Mouse (Mus musculus) liver, adult 2 months (tissue): ENCODE measurements around the gene Dennd4a.

Experiments used
- CTCF ChIP-seq: fragments of 200-500 bp; IDR thresholded peaks from 2 replicates; pipeline ENCODE4 v1.5.1; 2011; ENCODE audit warnings: low read depth, low read length, control low read depth
- POLR2A ChIP-seq: fragments of 200-500 bp; IDR thresholded peaks from 2 replicates; pipeline ENCODE4 v1.6.1; 2011; ENCODE audit warnings: low read length, control low read depth; ENCODE audit not compliant: insufficient read depth; ENCODE audit errors: extremely low read depth

DNA sequence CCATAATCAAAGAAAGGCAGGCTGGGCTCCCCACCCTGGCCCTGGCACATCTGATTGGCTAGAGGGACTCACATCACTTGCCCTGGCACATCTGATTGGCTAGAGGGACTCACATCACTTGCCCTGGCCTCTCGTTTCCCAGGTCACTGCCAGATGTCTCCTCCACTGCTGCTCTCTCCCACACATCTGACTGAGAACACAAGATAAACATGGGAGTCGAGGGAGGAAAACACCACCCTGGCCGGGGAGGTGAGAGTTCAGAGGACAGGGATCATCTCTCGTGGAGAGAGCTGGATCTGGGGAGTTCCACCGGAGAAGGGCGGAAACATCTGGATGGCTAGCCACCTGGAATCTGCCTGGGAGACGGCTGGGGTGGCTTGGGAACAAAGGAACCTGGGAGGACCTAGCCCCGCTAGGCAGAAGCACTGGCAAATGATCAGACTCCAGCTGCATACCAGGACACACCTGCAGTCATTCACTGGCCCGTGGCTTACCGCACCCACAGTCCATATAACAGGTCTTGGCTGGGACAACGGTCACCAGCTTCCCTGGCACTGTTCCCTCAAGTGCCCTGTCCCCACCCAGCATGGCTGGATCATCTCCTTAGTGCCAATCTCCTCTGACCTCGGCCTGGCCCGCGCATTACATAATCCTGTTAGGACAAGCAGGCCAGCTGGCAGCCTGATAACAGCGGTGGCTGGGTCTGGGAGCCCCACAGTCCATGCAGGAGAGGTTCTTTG lies 123.0 kb downstream of the Dennd4a start:
- TF ChIP-seq POLR2A (no peak), CTCF (no peak)
